Mouse (Mus musculus) bone marrow macrophage, adult 2 months (primary cell): ENCODE results near the gene Rimbp2.

ENCODE experiments used
- CTCF ChIP-seq: IDR thresholded peaks from 2 replicates; pipeline ENCODE4 v1.5.1; 2012; ENCODE audit warnings: low read depth, mild to moderate bottlenecking, low read length, moderate library complexity
- POLR2A ChIP-seq: IDR thresholded peaks from 2 replicates; pipeline ENCODE4 v1.6.1; 2012; ENCODE audit warnings: mild to moderate bottlenecking, low read depth, low read length, borderline replicate concordance

DNA sequence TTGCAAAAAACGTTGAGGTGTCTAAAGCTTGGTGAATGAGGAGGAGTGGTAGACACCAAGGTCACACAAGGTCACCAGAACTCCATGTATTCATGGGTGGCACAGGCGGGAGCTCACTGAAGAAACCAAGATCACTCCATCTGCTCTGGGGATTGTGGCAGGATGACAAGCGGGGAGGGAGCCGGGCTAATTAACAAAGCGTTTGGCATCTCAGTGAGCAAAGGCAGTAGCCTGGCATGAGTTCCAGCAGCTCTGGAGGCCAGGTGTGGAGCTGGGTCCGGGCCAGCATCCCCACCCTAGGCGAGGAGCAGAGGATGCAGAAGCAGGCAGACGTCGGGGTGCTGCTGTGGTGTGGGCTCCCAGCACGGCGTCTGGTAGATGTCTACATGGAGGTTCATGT, 108.3 kb downstream of the Rimbp2 start:
- no peak for TF ChIP-seq CTCF
- TF ChIP-seq POLR2A = no peak
